Mouse (Mus musculus): ENCODE measurements around the gene Asb5.
"Not testable (repeated sequence)": the region's sequence is repeated elsewhere in the genome, so short reads cannot be mapped to it uniquely, and the experiment has no call there.

The Asb5 gene

GRCm38 (mm10) chr8:54529382-54530296 lies at the start of gene Asb5, which contains the start of gene Spcs3:
Gene Asb5 (plus strand): TSS chr8:54529580.
Gene Spcs3 (minus strand): TSS chr8:54529998.
- CTCF ChIA-PET = no interaction called here

GRCm38 (mm10) chr8:54486555-54487273 lies 42.7 kb upstream of the Asb5 start:
- CTCF ChIA-PET = no interaction called here

- CTCF ChIA-PET = no interaction called here
These were observed 40.9 kb upstream of the Asb5 start for GRCm38 (mm10) chr8:54488437-54488836.

- CTCF ChIA-PET = interaction anchor here (0.8 kb wide), 1 partner anchor 162 kb away, joined by 3 read pairs; no protein-coding TSS in a partner anchor
These were observed 38.2 kb upstream of the Asb5 start for GRCm38 (mm10) chr8:54491057-54491690.

GRCm38 (mm10) chr8:54491934-54492333 lies 37.4 kb upstream of the Asb5 start:
- CTCF ChIA-PET = interaction anchor here (0.6 to 0.8 kb wide), 2 partner anchors 162 to 778 kb away, joined by 3 to 4 read pairs; no protein-coding TSS in a partner anchor

- CTCF ChIA-PET = interaction anchor here (0.5 to 0.7 kb wide), 2 partner anchors 63 to 82 kb away, joined by 3 to 4 read pairs; no protein-coding TSS in a partner anchor
These were observed 36.3 kb upstream of the Asb5 start for GRCm38 (mm10) chr8:54493110-54493509.

GRCm38 (mm10) chr8:54493915-54494314 lies 35.5 kb upstream of the Asb5 start:
- CTCF ChIA-PET = no interaction called here

- CTCF ChIA-PET = interaction anchor here (0.7 kb wide), 1 partner anchor 600 kb away, joined by 3 read pairs; no protein-coding TSS in a partner anchor
These were observed 26.3 kb upstream of the Asb5 start for GRCm38 (mm10) chr8:54503104-54503503.

GRCm38 (mm10) chr8:54505060-54505459 lies 24.3 kb upstream of the Asb5 start:
- CTCF ChIA-PET = no interaction called here

- CTCF ChIA-PET = interaction anchor here (0.5 to 0.7 kb wide), 4 partner anchors 10 to 1976 kb away, joined by 3 to 6 read pairs (median 4); no protein-coding TSS in a partner anchor
These were observed 21.8 kb upstream of the Asb5 start for GRCm38 (mm10) chr8:54507428-54508095.

- CTCF ChIA-PET = interaction anchor here (0.6 to 0.7 kb wide), 3 partner anchors 520 to 1975 kb away, joined by 3 to 6 read pairs (median 5); no protein-coding TSS in a partner anchor
These were observed 21.3 kb upstream of the Asb5 start for GRCm38 (mm10) chr8:54508096-54508456.

- CTCF ChIA-PET = no interaction called here
These were observed 20.6 kb upstream of the Asb5 start for GRCm38 (mm10) chr8:54508814-54509213.

GRCm38 (mm10) chr8:54509221-54509721 lies 20.1 kb upstream of the Asb5 start:
- CTCF ChIA-PET = interaction anchor here (0.7 kb wide), 1 partner anchor 158 kb away, joined by 5 read pairs; no protein-coding TSS in a partner anchor

GRCm38 (mm10) chr8:54511791-54512190 lies 17.6 kb upstream of the Asb5 start:
- CTCF ChIA-PET = no interaction called here

- CTCF ChIA-PET = not testable (repeated sequence)
These were observed 17.2 kb upstream of the Asb5 start for GRCm38 (mm10) chr8:54512200-54512599.

- CTCF ChIA-PET = no interaction called here
These were observed 10.5 kb upstream of the Asb5 start for GRCm38 (mm10) chr8:54518756-54519460.

- CTCF ChIA-PET = no interaction called here
These were observed 8.9 kb upstream of the Asb5 start for GRCm38 (mm10) chr8:54520516-54520915.

- CTCF ChIA-PET = no interaction called here
These were observed 3.8 kb upstream of the Asb5 start for GRCm38 (mm10) chr8:54525606-54526005.

GRCm38 (mm10) chr8:54526700-54527099 lies 2.7 kb upstream of the Asb5 start:
- CTCF ChIA-PET = no interaction called here

- CTCF ChIA-PET = no interaction called here
These were observed 809 bp upstream of the Asb5 start for GRCm38 (mm10) chr8:54528571-54528970.
